In genomic region chr5:137029643-137030415, GRCm38 (mm10) we compare ENCODE assay signal across 8 mouse cellular contexts. TPM values are rescaled to one million over a fixed set of nuclear protein-coding genes. Genes with fewer than 3 reads are reported as not detected.
DNase-seq lines count a peak whose midpoint lies in the region; ATAC-seq and TF ChIP-seq lines count a peak whose summit lies in the region.

No protein-coding gene starts in this region.

- peak overlapping the region; percentile 38 for H3K4me3 ChIP-seq in embryonic facial prominence, embryonic 13.5 days
- H3K4me3 ChIP-seq in heart, adult 2 months, result no peak overlapping the region
- H3K4me3 ChIP-seq in kidney, adult 2 months (ENCODE audit: insufficient read depth, low read depth, low read length), result no peak overlapping the region
- peak overlapping the region; percentile 29 for H3K4me3 ChIP-seq in limb, embryonic 11.5 days (ENCODE audit: low read depth, low read length)
- peak overlapping the region; percentile 55 for H3K4me3 ChIP-seq in midbrain, embryonic 13.5 days (replicated peaks)
- H3K4me3 ChIP-seq in small intestine, adult 2 months (ENCODE audit: low read depth, low read length), result peak overlapping the region; percentile 47

- H3K9ac ChIP-seq in embryonic facial prominence, embryonic 13.5 days, result no peak overlapping the region
- H3K9ac ChIP-seq in heart, adult 2 months (ENCODE audit: low read depth, low read length), result no peak overlapping the region
- no peak overlapping the region for H3K9ac ChIP-seq in limb, embryonic 11.5 days (ENCODE audit: low read length)
- H3K9ac ChIP-seq in midbrain, embryonic 13.5 days (replicated peaks), result peak overlapping the region; percentile 69

- H3K36me3 ChIP-seq in embryonic facial prominence, embryonic 13.5 days, result no peaks in the 10 kb centered on the region; the same call in 1 of the 2 replicates
- H3K36me3 ChIP-seq in heart, adult 2 months (ENCODE audit: control insufficient read depth, insufficient read depth, low read length), result no peaks in the 10 kb centered on the region
- no peaks in the 10 kb centered on the region for H3K36me3 ChIP-seq in kidney, adult 2 months (ENCODE audit: control insufficient read depth, insufficient read depth, low read length)
- no peaks in the 10 kb centered on the region for H3K36me3 ChIP-seq in limb, embryonic 11.5 days (ENCODE audit: control insufficient read depth, insufficient read depth, low read length)
- no peaks in the 10 kb centered on the region for H3K36me3 ChIP-seq in midbrain, embryonic 13.5 days
- H3K36me3 ChIP-seq in small intestine, adult 2 months (ENCODE audit: control insufficient read depth, insufficient read depth, low read length), result no peaks in the 10 kb centered on the region

- TF ChIP-seq EP300 in heart, adult 2 months (IDR thresholded peaks at IDR 0.05; ENCODE audit: insufficient read depth, low read depth, low read length), result no peak

- H3K4me1 ChIP-seq in embryonic facial prominence, embryonic 13.5 days, result peaks cover 41% of the 10 kb centered on the region
- H3K4me1 ChIP-seq in heart, adult 2 months (ENCODE audit: control insufficient read depth, insufficient read depth, low read length), result peaks cover 2% of the 10 kb centered on the region
- H3K4me1 ChIP-seq in kidney, adult 2 months (ENCODE audit: control insufficient read depth, insufficient read depth, low read length), result peaks cover 8% of the 10 kb centered on the region; the same call in 1 of the 2 replicates
- peaks cover 17% of the 10 kb centered on the region for H3K4me1 ChIP-seq in limb, embryonic 11.5 days (ENCODE audit: control insufficient read depth, insufficient read depth, low read length)
- peaks cover 44% of the 10 kb centered on the region for H3K4me1 ChIP-seq in midbrain, embryonic 13.5 days (replicated peaks)
- H3K4me1 ChIP-seq in small intestine, adult 2 months (ENCODE audit: control insufficient read depth, insufficient read depth, insufficient read length, low read length), result peaks cover 29% of the 10 kb centered on the region

- peaks cover 88% of the 10 kb centered on the region for H3K27me3 ChIP-seq in embryonic facial prominence, embryonic 13.5 days
- peaks cover 17% of the 10 kb centered on the region for H3K27me3 ChIP-seq in heart, adult 2 months (ENCODE audit: control insufficient read depth, insufficient read depth, low read length)
- H3K27me3 ChIP-seq in kidney, adult 2 months (replicated peaks; ENCODE audit: control insufficient read depth, insufficient read depth, low read length), result peaks cover 5% of the 10 kb centered on the region
- peaks cover 69% of the 10 kb centered on the region for H3K27me3 ChIP-seq in limb, embryonic 11.5 days (ENCODE audit: control insufficient read depth, insufficient read depth, low read length)
- H3K27me3 ChIP-seq in midbrain, embryonic 13.5 days, result peaks cover 79% of the 10 kb centered on the region
- H3K27me3 ChIP-seq in small intestine, adult 2 months (ENCODE audit: control insufficient read depth, insufficient read depth, low read length), result peaks cover 53% of the 10 kb centered on the region

- peak; percentile 97 for DNase-seq in 3T3-L1 (ENCODE audit: low read depth, low spot score)
- DNase-seq in adrenal gland, postnatal 4 days (ENCODE audit: low spot score in 2 of 2), result peak; percentile 92
- peak; percentile 90 to 95 for DNase-seq in heart, adult 2 months
- peak; percentile 96 for DNase-seq in kidney, adult 2 months
- peak; percentile 99 for DNase-seq in limb, embryonic 11.5 days (ENCODE audit: low spot score)

- H3K4me2 ChIP-seq in embryonic facial prominence, embryonic 13.5 days, result peak overlapping the region; percentile 65
- peak overlapping the region; percentile 58 for H3K4me2 ChIP-seq in limb, embryonic 11.5 days (ENCODE audit: low read depth, severe bottlenecking)
- peak overlapping the region; percentile 96 for H3K4me2 ChIP-seq in midbrain, embryonic 13.5 days (replicated peaks)

- WGBS in embryonic facial prominence, embryonic 13.5 days, result under 1% methylated on average over 52 of the region's 52 CpGs
- WGBS in heart, adult 2 months, result 1% methylated on average over 52 of the region's 52 CpGs
- WGBS in kidney, adult 2 months, result 1% methylated on average over 52 of the region's 52 CpGs
- WGBS in limb, embryonic 11.5 days, result under 1% methylated on average over 52 of the region's 52 CpGs
- under 1% methylated on average over 52 of the region's 52 CpGs for WGBS in midbrain, embryonic 13.5 days
- WGBS in small intestine, adult 2 months, result 2% methylated on average over 52 of the region's 52 CpGs

- TF ChIP-seq CTCF in heart, adult 2 months (IDR thresholded peaks at IDR 0.05), result no peak
- TF ChIP-seq CTCF in kidney, adult 2 months (conservative IDR thresholded peaks at IDR 0.05; ENCODE audit: insufficient read depth, insufficient read length, low read depth, low read length), result no peak
- no peak for TF ChIP-seq CTCF in small intestine, adult 2 months (IDR thresholded peaks at IDR 0.05; ENCODE audit: extremely low read depth, insufficient read length, insufficient replicate concordance, low read depth, low read length)

- peak; percentile 48; the same call in 1 of the 2 replicates for ATAC-seq in embryonic facial prominence, embryonic 13.5 days (ENCODE audit: insufficient number of reproducible peaks, insufficient read depth, low FRiP score, low TSS enrichment, low read depth)
- ATAC-seq in limb, embryonic 11.5 days (ENCODE audit: insufficient number of reproducible peaks, low FRiP score, low TSS enrichment, low read depth), result peak; percentile 84
- ATAC-seq in midbrain, embryonic 13.5 days, result peak; percentile 74

- no peaks in the 10 kb centered on the region for H3K9me3 ChIP-seq in embryonic facial prominence, embryonic 13.5 days
- no peaks in the 10 kb centered on the region for H3K9me3 ChIP-seq in limb, embryonic 11.5 days (ENCODE audit: control insufficient read depth, low read length)
- no peaks in the 10 kb centered on the region for H3K9me3 ChIP-seq in midbrain, embryonic 13.5 days

- intact Hi-C loops in heart, adult 2 months (cut with DNase I), result loop anchor here (5.0 kb wide), 1 partner anchor 32 kb away; no protein-coding TSS in a partner anchor

- no peak overlapping the region for H3K27ac ChIP-seq in embryonic facial prominence, embryonic 13.5 days
- no peak overlapping the region for H3K27ac ChIP-seq in heart, adult 2 months
- H3K27ac ChIP-seq in kidney, adult 2 months (ENCODE audit: insufficient read depth, low read depth, low read length), result no peak overlapping the region
- no peak overlapping the region for H3K27ac ChIP-seq in limb, embryonic 11.5 days (replicated peaks; ENCODE audit: low read depth, low read length)
- no peak overlapping the region for H3K27ac ChIP-seq in midbrain, embryonic 13.5 days
- no peak overlapping the region for H3K27ac ChIP-seq in small intestine, adult 2 months (ENCODE audit: insufficient read depth, low read depth, low read length)

- no peaks in the 10 kb centered on the region for H3K79me2 ChIP-seq in heart, adult 2 months (replicated peaks; ENCODE audit: control insufficient read depth, insufficient read depth, low read length)

- no peak for TF ChIP-seq POLR2A in heart, adult 2 months (IDR thresholded peaks at IDR 0.05; ENCODE audit: insufficient read depth, low read depth, low read length)
- TF ChIP-seq POLR2A in kidney, adult 2 months (IDR thresholded peaks at IDR 0.05; ENCODE audit: low read depth, low read length), result no peak
- TF ChIP-seq POLR2A in small intestine, adult 2 months (IDR thresholded peaks at IDR 0.05; ENCODE audit: low read depth, low read length), result no peak

RNA-seq across cellular contexts. Expression of gene Vgf, which starts 3.6 kb away (rescaled TPM):
- total RNA-seq in adrenal gland, postnatal 4 days (2021), result 10 to 100 TPM; 15.3 to 17.2 TPM
- polyA plus RNA-seq in embryonic facial prominence, embryonic 13.5 days (2015; fragmentation: Nextera tagmentation; extraction: Ambion mirVana), result 0.12 and 0.13 TPM in 2 replicates
- not detected for total RNA-seq in heart, adult 2 months (2021)
- polyA plus RNA-seq in heart, adult 2 months (2012; rRNA removed), result 0.06 TPM in 2 replicates
- 0.03 and 0.08 TPM in 2 replicates for polyA plus RNA-seq in kidney, adult 2 months (2012; rRNA removed)
- polyA plus RNA-seq in limb, embryonic 11.5 days (2014; fragmentation: Nextera tagmentation; extraction: Ambion mirVana), result not detected in 2 replicates
- 2.4 TPM in 2 replicates for polyA plus RNA-seq in midbrain, embryonic 13.5 days (2015; fragmentation: Nextera tagmentation; extraction: Ambion mirVana)
- 0.48 and 0.99 TPM in 2 replicates for polyA plus RNA-seq in small intestine, adult 2 months (2012; rRNA removed)

RNA-seq across cellular contexts. Expression of gene Ap1s1, which starts 16.1 kb away (rescaled TPM):
- 100 to 1,000 TPM; 121 to 124 TPM for total RNA-seq in adrenal gland, postnatal 4 days (2021)
- polyA plus RNA-seq in embryonic facial prominence, embryonic 13.5 days (2015; fragmentation: Nextera tagmentation; extraction: Ambion mirVana), result 187 TPM in 2 replicates
- total RNA-seq in heart, adult 2 months (2021), result 10 to 100 TPM; 33.9 to 36.8 TPM
- 23.4 and 38.6 TPM in 2 replicates for polyA plus RNA-seq in heart, adult 2 months (2012; rRNA removed)
- 57.7 and 67.0 TPM in 2 replicates for polyA plus RNA-seq in kidney, adult 2 months (2012; rRNA removed)
- 135 and 145 TPM in 2 replicates for polyA plus RNA-seq in limb, embryonic 11.5 days (2014; fragmentation: Nextera tagmentation; extraction: Ambion mirVana)
- 257 and 272 TPM in 2 replicates for polyA plus RNA-seq in midbrain, embryonic 13.5 days (2015; fragmentation: Nextera tagmentation; extraction: Ambion mirVana)
- 27.3 and 52.7 TPM in 2 replicates for polyA plus RNA-seq in small intestine, adult 2 months (2012; rRNA removed)

RNA-seq across cellular contexts. Expression of gene Znhit1, which starts 42.0 kb away (rescaled TPM):
- total RNA-seq in adrenal gland, postnatal 4 days (2021), result 10 to 100 TPM; 57.4 to 60.6 TPM
- polyA plus RNA-seq in embryonic facial prominence, embryonic 13.5 days (2015; fragmentation: Nextera tagmentation; extraction: Ambion mirVana), result 117 and 124 TPM in 2 replicates
- 10 to 100 TPM; 65.5 to 70.1 TPM for total RNA-seq in heart, adult 2 months (2021)
- polyA plus RNA-seq in heart, adult 2 months (2012; rRNA removed), result 53.6 and 58.4 TPM in 2 replicates
- 99.7 and 105 TPM in 2 replicates for polyA plus RNA-seq in kidney, adult 2 months (2012; rRNA removed)
- 104 and 114 TPM in 2 replicates for polyA plus RNA-seq in limb, embryonic 11.5 days (2014; fragmentation: Nextera tagmentation; extraction: Ambion mirVana)
- polyA plus RNA-seq in midbrain, embryonic 13.5 days (2015; fragmentation: Nextera tagmentation; extraction: Ambion mirVana), result 110 TPM in 2 replicates
- polyA plus RNA-seq in small intestine, adult 2 months (2012; rRNA removed), result 47.6 and 92.2 TPM in 2 replicates

RNA-seq across cellular contexts. Expression of gene Serpine1, which starts 42.2 kb away (rescaled TPM):
- 1 to 10 TPM; 1.7 to 2.2 TPM for total RNA-seq in adrenal gland, postnatal 4 days (2021)
- polyA plus RNA-seq in embryonic facial prominence, embryonic 13.5 days (2015; fragmentation: Nextera tagmentation; extraction: Ambion mirVana), result 0.22 and 0.35 TPM in 2 replicates
- 10 to 100 TPM; 24.0 to 29.6 TPM for total RNA-seq in heart, adult 2 months (2021)
- 21.9 and 41.8 TPM in 2 replicates for polyA plus RNA-seq in heart, adult 2 months (2012; rRNA removed)
- 1.1 and 2.1 TPM in 2 replicates for polyA plus RNA-seq in kidney, adult 2 months (2012; rRNA removed)
- polyA plus RNA-seq in limb, embryonic 11.5 days (2014; fragmentation: Nextera tagmentation; extraction: Ambion mirVana), result 0.16 and 0.52 TPM in 2 replicates
- 0.17 TPM in 1 of 2 replicates, not detected in the other for polyA plus RNA-seq in midbrain, embryonic 13.5 days (2015; fragmentation: Nextera tagmentation; extraction: Ambion mirVana)
- polyA plus RNA-seq in small intestine, adult 2 months (2012; rRNA removed), result 0.99 and 1.2 TPM in 2 replicates

RNA-seq across cellular contexts. Expression of gene Plod3, which starts 43.0 kb away (rescaled TPM):
- 10 to 100 TPM; 60.4 to 64.7 TPM for total RNA-seq in adrenal gland, postnatal 4 days (2021)
- polyA plus RNA-seq in embryonic facial prominence, embryonic 13.5 days (2015; fragmentation: Nextera tagmentation; extraction: Ambion mirVana), result 49.0 and 62.4 TPM in 2 replicates
- total RNA-seq in heart, adult 2 months (2021), result 10 to 100 TPM; 32.0 to 37.1 TPM
- polyA plus RNA-seq in heart, adult 2 months (2012; rRNA removed), result 30.3 and 30.8 TPM in 2 replicates
- polyA plus RNA-seq in kidney, adult 2 months (2012; rRNA removed), result 44.0 and 46.9 TPM in 2 replicates
- 26.4 and 32.6 TPM in 2 replicates for polyA plus RNA-seq in limb, embryonic 11.5 days (2014; fragmentation: Nextera tagmentation; extraction: Ambion mirVana)
- 34.8 and 35.1 TPM in 2 replicates for polyA plus RNA-seq in midbrain, embryonic 13.5 days (2015; fragmentation: Nextera tagmentation; extraction: Ambion mirVana)
- 17.1 and 21.6 TPM in 2 replicates for polyA plus RNA-seq in small intestine, adult 2 months (2012; rRNA removed)

Comparison
In these comparisons a context has a peak if more than half of its experiments do, and no peak if none do; other contexts are left out.
1. H3K4me3 ChIP-seq: peak in embryonic facial prominence, embryonic 13.5 days (single experiment), limb, embryonic 11.5 days (single experiment), midbrain, embryonic 13.5 days (single experiment) and small intestine, adult 2 months (single experiment); none in heart, adult 2 months (single experiment) and kidney, adult 2 months (single experiment).
2. Peak in every context shown above with its lines, with median percentiles within 50 percentile points of each other: DNase-seq, ATAC-seq and H3K4me2 ChIP-seq.